Mouse (Mus musculus) embryo, embryonic 9.5 days (tissue): ENCODE measurements around the gene Rp2.

Source experiments
- DNase-seq: peaks from one replicate; pipeline ENCODE4 v3.0.0-alpha.2; 2017; ENCODE audit errors: extremely low spot score

The Rp2 gene

DNA sequence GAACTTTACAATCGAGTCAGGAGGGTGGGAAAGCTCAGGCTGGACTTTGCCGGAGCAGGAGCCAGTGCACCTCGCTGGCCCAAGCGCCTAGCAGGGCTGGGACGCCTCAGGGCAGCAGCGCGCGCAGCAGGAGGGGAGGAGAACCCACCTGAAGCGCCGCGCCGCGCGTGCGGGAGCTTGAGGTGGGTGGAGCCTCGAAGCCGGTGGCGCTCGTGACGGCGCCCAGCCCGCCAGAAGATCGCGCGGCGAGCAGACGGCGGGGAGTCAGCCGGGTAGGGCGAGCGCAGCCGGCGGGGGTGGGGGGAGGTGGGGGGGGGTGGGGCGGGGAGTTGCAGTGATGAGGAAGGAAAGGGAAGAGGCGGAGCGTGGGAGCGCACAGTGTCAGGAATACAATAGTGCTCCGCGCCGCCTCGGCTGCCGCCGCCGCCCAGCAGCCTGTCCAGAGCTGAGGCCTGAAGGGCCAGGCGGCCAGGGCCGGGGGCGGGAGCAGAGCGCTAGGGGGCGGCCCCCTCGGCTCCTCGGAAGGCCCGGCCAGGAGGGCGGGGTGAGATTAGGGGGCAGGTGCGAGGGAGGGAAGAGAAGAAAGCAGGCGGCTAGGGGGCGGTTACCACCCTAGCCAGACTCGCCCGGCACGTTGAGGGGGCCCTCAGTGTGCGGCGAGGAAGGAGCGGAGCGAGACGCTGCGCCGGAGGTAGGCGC is 61.0 kb downstream of the Rp2 start, which contains the start of gene Jade3:
Gene Jade3 (plus strand): TSS at position 549 of the 699 bp plus-strand sequence.
- DNase-seq: peak; percentile 83

DNA sequence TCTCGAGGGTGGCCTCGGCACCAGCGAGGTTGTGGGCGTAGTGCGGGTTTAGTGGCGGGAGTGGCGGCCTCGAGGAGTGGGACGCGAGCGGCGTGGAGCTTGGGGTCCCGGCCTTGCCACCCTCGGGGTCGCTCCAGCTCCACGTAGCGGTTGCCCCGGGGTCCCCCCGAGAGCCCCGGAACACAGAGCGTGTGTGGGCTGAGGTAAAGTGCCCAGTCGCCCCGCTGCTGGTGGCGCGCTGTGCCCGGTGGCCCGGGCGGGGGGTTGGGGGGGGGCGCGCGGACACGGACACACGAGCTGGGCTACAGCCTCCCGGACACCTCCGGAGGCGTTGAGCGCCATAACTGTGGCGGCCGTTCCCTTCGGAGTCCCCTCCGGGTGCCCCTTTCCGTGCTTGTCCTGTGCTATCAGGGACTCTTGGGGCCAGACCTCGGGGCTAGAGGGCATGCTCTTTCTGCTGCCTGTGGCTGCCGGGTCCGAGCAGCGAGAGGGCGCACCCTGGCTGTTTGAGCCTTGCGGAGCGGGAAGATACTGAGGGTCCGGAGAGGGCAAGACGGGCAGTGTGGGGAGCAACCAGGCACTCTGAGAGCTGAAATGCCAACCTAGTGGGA is 61.7 kb downstream of the Rp2 start:
- DNase-seq: peak; percentile 48
